Mouse (Mus musculus): ENCODE measurements around the gene AI597479. TPM values are rescaled to one million over a fixed set of nuclear protein-coding genes. Genes with fewer than 3 reads are reported as not detected.

The AI597479 gene
- total and polyA plus RNA-seq, 3 experiments: 15.3 to 20.1 TPM; not detected in 1

DNA sequence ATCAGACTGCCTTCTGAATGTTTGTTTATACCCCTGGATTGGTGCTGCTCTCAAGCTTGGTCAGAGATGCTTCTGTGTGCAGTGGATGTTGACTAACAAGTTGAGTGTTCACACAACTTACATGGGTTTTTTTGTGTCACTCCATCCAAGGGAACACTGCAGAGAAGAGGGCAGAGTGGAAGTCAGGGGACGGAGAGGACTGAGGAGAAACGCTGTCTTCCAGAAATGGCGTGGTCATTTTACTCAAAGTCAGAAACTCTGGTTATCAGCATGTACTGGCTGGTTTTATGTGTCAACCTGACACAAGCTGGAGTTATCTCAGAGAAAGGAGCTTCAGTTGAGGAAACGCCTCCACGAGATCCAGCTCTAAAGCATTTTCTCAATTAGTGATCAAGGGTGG, 22.4 kb downstream of the AI597479 start:
- DNase-seq (ENCODE audit: low read depth, low spot score): no peak
- TF ChIP-seq TAL1 (IDR thresholded peaks at IDR 0.05; ENCODE audit: low read length) (no peak), TBP (IDR thresholded peaks at IDR 0.05; ENCODE audit: low read depth, low read length) (no peak), ZKSCAN1 (IDR thresholded peaks at IDR 0.05; ENCODE audit: low read depth, low read length) (no peak), CTCF (IDR thresholded peaks at IDR 0.05 in 2 of 3, conservative IDR thresholded peaks at IDR 0.05 in 1 of 3; ENCODE audit: control insufficient read depth in 1 of 3, insufficient read depth in 1 of 3, low read depth in 2 of 3, low read length in 3 of 3, poor library complexity in 1 of 3, severe bottlenecking in 1 of 3) (no peak), POLR2AphosphoS5 (IDR thresholded peaks at IDR 0.05; ENCODE audit: borderline replicate concordance, low read depth, low read length) (no peak), CHD2 (IDR thresholded peaks at IDR 0.05; ENCODE audit: low read length) (no peak), ZC3H11A (IDR thresholded peaks at IDR 0.05; ENCODE audit: low read depth, low read length) (no peak), E2F4 (IDR thresholded peaks at IDR 0.05; ENCODE audit: borderline replicate concordance, low read depth, low read length) (no peak), SMC3 (IDR thresholded peaks at IDR 0.05; ENCODE audit: low read depth, low read length) (no peak), USF1 (IDR thresholded peaks at IDR 0.05; ENCODE audit: low read depth, low read length) (no peak), POLR2AphosphoS2 (IDR thresholded peaks at IDR 0.05; ENCODE audit: low read length) (no peak), NELFE (IDR thresholded peaks at IDR 0.05; ENCODE audit: low read depth, low read length) (no peak), GATA1 (IDR thresholded peaks at IDR 0.05; ENCODE audit: low read depth, low read length) (no peak), ETS1 (IDR thresholded peaks at IDR 0.05; ENCODE audit: low read depth, low read length) (no peak), BHLHE40 (IDR thresholded peaks at IDR 0.05; ENCODE audit: borderline replicate concordance, low read depth, low read length) (no peak)
- no peak overlapping the region for H3K27ac ChIP-seq (ENCODE audit: control insufficient read depth, low read depth, low read length)

GRCm38 (mm10) chr1:43122616-43123015, 24.1 kb downstream of the AI597479 start:
- H3K36me3 ChIP-seq (ENCODE audit: control insufficient read depth in 1 of 2, insufficient read depth in 2 of 2, low read length in 2 of 2): peaks cover 0 to 2% of the 10 kb centered on the region in 2 experiments; a peak in 1 of 4 replicates
- no peak for DNase-seq (ENCODE audit: low read depth, low spot score)
- no peak overlapping the region for H3K9ac ChIP-seq (ENCODE audit: control insufficient read depth, low read depth, low read length, poor library complexity, severe bottlenecking)
- no peaks in the 10 kb centered on the region for H3K79me2 ChIP-seq (ENCODE audit: control insufficient read depth, insufficient read depth, low read length, poor library complexity)
- TF ChIP-seq JUND (IDR thresholded peaks at IDR 0.05; ENCODE audit: low read depth, low read length) (no peak), E2F4 (IDR thresholded peaks at IDR 0.05; ENCODE audit: borderline replicate concordance, low read depth, low read length) (no peak), ZMIZ1 (IDR thresholded peaks at IDR 0.05; ENCODE audit: low read depth, low read length) (no peak), TAL1 (IDR thresholded peaks at IDR 0.05; ENCODE audit: low read length) (no peak)
- H3K9me3 ChIP-seq (replicated peaks; ENCODE audit: insufficient read depth, low read length): no peaks in the 10 kb centered on the region
- H3K4me3 ChIP-seq (ENCODE audit: control insufficient read depth in 1 of 2, insufficient read depth in 1 of 2, low read depth in 2 of 2, low read length in 2 of 2): no peak overlapping the region
- H3K4me1 ChIP-seq (ENCODE audit: control insufficient read depth in 1 of 2, insufficient read depth in 2 of 2, low read length in 2 of 2): no peaks in the 10 kb centered on the region
- H3K27ac ChIP-seq (ENCODE audit: control insufficient read depth, low read depth, low read length): no peak overlapping the region
- H3K27me3 ChIP-seq (ENCODE audit: control insufficient read depth in 1 of 2, insufficient read depth in 2 of 2, low read length in 2 of 2): no peaks in the 10 kb centered on the region

More for the DNA sequence above, 22.4 kb downstream of the AI597479 start:
- peaks cover 0 to 4% of the 10 kb centered on the region in 2 experiments; a peak in 1 of 4 replicates for H3K36me3 ChIP-seq (ENCODE audit: control insufficient read depth in 1 of 2, insufficient read depth in 2 of 2, low read length in 2 of 2)
- H3K9me3 ChIP-seq (replicated peaks; ENCODE audit: insufficient read depth, low read length): no peaks in the 10 kb centered on the region
- no peak overlapping the region for H3K4me3 ChIP-seq (ENCODE audit: control insufficient read depth in 1 of 2, insufficient read depth in 1 of 2, low read depth in 2 of 2, low read length in 2 of 2)
- H3K9ac ChIP-seq (ENCODE audit: control insufficient read depth, low read depth, low read length, poor library complexity, severe bottlenecking): no peak overlapping the region
- no peaks in the 10 kb centered on the region for H3K79me2 ChIP-seq (ENCODE audit: control insufficient read depth, insufficient read depth, low read length, poor library complexity)
- no peaks in the 10 kb centered on the region for H3K27me3 ChIP-seq (ENCODE audit: control insufficient read depth in 1 of 2, insufficient read depth in 2 of 2, low read length in 2 of 2)
- no peaks in the 10 kb centered on the region for H3K4me1 ChIP-seq (ENCODE audit: control insufficient read depth in 1 of 2, insufficient read depth in 2 of 2, low read length in 2 of 2)

All from MEL (cell line).